Comparison of ENCODE assay signal across 8 mouse cellular contexts in the genomic region with DNA sequence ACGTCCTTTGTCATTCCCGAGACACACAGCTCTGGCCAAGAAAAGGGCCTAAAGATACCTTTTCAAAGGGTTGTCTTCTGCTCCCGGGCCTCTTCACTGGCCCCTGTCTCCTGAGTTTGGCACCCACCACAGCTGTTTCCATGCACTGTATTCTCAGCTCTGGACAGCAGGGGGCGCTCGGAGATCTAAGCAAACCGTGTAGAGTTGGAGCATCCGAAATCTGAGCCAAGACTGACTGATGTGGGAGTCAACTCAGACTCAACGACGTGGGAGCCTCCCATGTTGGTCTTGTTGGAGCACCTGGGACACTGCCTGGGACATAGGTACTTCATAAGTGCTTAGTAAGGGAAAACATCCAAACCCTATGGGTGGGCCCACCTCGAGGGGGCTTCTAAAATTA. TPM values are rescaled to one million over a fixed set of nuclear protein-coding genes. Genes with fewer than 3 reads are reported as not detected.
A peak's percentile ranks its signal among the peaks of the same experiment; 100 is the strongest.
DNase-seq lines count a peak whose midpoint lies in the region; ATAC-seq and TF ChIP-seq lines count a peak whose summit lies in the region.

No protein-coding gene starts in this region.

- H3K27ac ChIP-seq in embryonic facial prominence, embryonic 12.5 days, result no peak overlapping the region
- H3K27ac ChIP-seq in kidney, embryonic 15.5 days, result no peak overlapping the region
- no peak overlapping the region for H3K27ac ChIP-seq in limb, embryonic 14.5 days (replicated peaks; ENCODE audit: low read depth, low read length)

- H3K4me2 ChIP-seq in embryonic facial prominence, embryonic 12.5 days (replicated peaks), result no peak overlapping the region
- no peak overlapping the region for H3K4me2 ChIP-seq in kidney, embryonic 15.5 days
- no peak overlapping the region for H3K4me2 ChIP-seq in limb, embryonic 14.5 days (replicated peaks; ENCODE audit: low read depth, low read length, severe bottlenecking)

- no peaks in the 10 kb centered on the region for H3K79me3 ChIP-seq in C2C12 (ENCODE audit: low read depth)

- peak; percentile 64 to 81 for DNase-seq in adrenal gland, postnatal 4 days (ENCODE audit: low spot score in 2 of 2)
- peak; percentile 76 to 84 for DNase-seq in heart, adult 9 months (ENCODE audit: low spot score in 2 of 2)
- peak; percentile 91 for DNase-seq in limb, embryonic 14.5 days (ENCODE audit: low spot score)
- DNase-seq in naive thymus-derived CD4-positive, alpha-beta T cell, adult 2 months (ENCODE audit: low read depth), result peak; percentile 87
- DNase-seq in spleen, postnatal 4 days (ENCODE audit: low spot score in 2 of 2), result peak; percentile 77 to 95

- no peaks in the 10 kb centered on the region for H3K4me1 ChIP-seq in embryonic facial prominence, embryonic 12.5 days
- peaks cover 4% of the 10 kb centered on the region; the same call in 1 of the 2 replicates for H3K4me1 ChIP-seq in kidney, embryonic 15.5 days
- H3K4me1 ChIP-seq in limb, embryonic 14.5 days (ENCODE audit: control insufficient read depth, insufficient read depth, low read length), result no peaks in the 10 kb centered on the region

- no peak for TF ChIP-seq POLR2A in limb, embryonic 14.5 days (IDR thresholded peaks at IDR 0.05; ENCODE audit: borderline replicate concordance, extremely low read depth, insufficient read depth, insufficient read length)

- WGBS in embryonic facial prominence, embryonic 12.5 days, result 12% methylated on average over 10 of the region's 10 CpGs
- 12% methylated on average over 10 of the region's 10 CpGs for WGBS in kidney, embryonic 15.5 days
- 11% methylated on average over 10 of the region's 10 CpGs for WGBS in limb, embryonic 14.5 days

- H3K9me3 ChIP-seq in embryonic facial prominence, embryonic 12.5 days, result no peaks in the 10 kb centered on the region
- H3K9me3 ChIP-seq in kidney, embryonic 15.5 days (replicated peaks), result no peaks in the 10 kb centered on the region
- no peaks in the 10 kb centered on the region for H3K9me3 ChIP-seq in limb, embryonic 14.5 days (ENCODE audit: control insufficient read depth, low read length)

- H3K9ac ChIP-seq in embryonic facial prominence, embryonic 12.5 days, result no peak overlapping the region
- H3K9ac ChIP-seq in kidney, embryonic 15.5 days, result no peak overlapping the region
- no peak overlapping the region for H3K9ac ChIP-seq in limb, embryonic 14.5 days (ENCODE audit: low read depth, low read length, severe bottlenecking)

- H3K36me3 ChIP-seq in C2C12 (ENCODE audit: control insufficient read depth, insufficient read depth), result peaks cover 9% of the 10 kb centered on the region
- peaks cover 13% of the 10 kb centered on the region for H3K36me3 ChIP-seq in embryonic facial prominence, embryonic 12.5 days
- H3K36me3 ChIP-seq in kidney, embryonic 15.5 days, result peaks cover 24% of the 10 kb centered on the region
- H3K36me3 ChIP-seq in limb, embryonic 14.5 days (ENCODE audit: control insufficient read depth, insufficient read depth, low read length), result peaks cover 17% of the 10 kb centered on the region

- H3ac ChIP-seq in C2C12 (ENCODE audit: control insufficient read depth, insufficient read length, low read depth), result no peak overlapping the region

- peaks cover 15% of the 10 kb centered on the region for H3K27me3 ChIP-seq in C2C12 (ENCODE audit: control insufficient read depth, insufficient read depth, insufficient read length)
- H3K27me3 ChIP-seq in embryonic facial prominence, embryonic 12.5 days, result no peaks in the 10 kb centered on the region
- peaks cover 17% of the 10 kb centered on the region; the same call in 1 of the 2 replicates for H3K27me3 ChIP-seq in kidney, embryonic 15.5 days
- no peaks in the 10 kb centered on the region for H3K27me3 ChIP-seq in limb, embryonic 14.5 days (ENCODE audit: control insufficient read depth, insufficient read depth, low read length)

- no peaks in the 10 kb centered on the region for H3K79me2 ChIP-seq in C2C12 (ENCODE audit: control insufficient read depth, insufficient read depth)

- no peak overlapping the region for H3K4me3 ChIP-seq in C2C12 (ENCODE audit: insufficient read depth, poor library complexity, severe bottlenecking)
- no peak overlapping the region for H3K4me3 ChIP-seq in embryonic facial prominence, embryonic 12.5 days
- no peak overlapping the region for H3K4me3 ChIP-seq in kidney, embryonic 15.5 days (replicated peaks)
- no peak overlapping the region for H3K4me3 ChIP-seq in limb, embryonic 14.5 days (replicated peaks; ENCODE audit: low read length)

- 0 out of 2 replicates have a peak, but pooled peaks have one; percentile 19 for ATAC-seq in embryonic facial prominence, embryonic 12.5 days (ENCODE audit: insufficient number of reproducible peaks, insufficient read depth, low FRiP score, low TSS enrichment)
- ATAC-seq in kidney, embryonic 15.5 days (replicated peaks; ENCODE audit: low FRiP score), result peak; percentile 50; the same call in 1 of the 2 replicates
- ATAC-seq in limb, embryonic 14.5 days (ENCODE audit: low FRiP score, low read depth), result peak; percentile 39; the same call in 1 of the 2 replicates

- peak; percentile 75 for TF ChIP-seq CTCF in C2C12 (IDR thresholded peaks at IDR 0.05; ENCODE audit: control insufficient read depth, insufficient read depth, insufficient read length)

TF ChIP-seq in C2C12, 6 proteins besides CTCF, POLR2A, EP300 and RAD21:
- TF ChIP-seq MYOD1 (IDR thresholded peaks at IDR 0.05; ENCODE audit: control insufficient read depth, insufficient read length, low read depth) (no peak), MYOG (IDR thresholded peaks at IDR 0.05; ENCODE audit: control insufficient read depth, extremely low read depth, insufficient read length) (no peak), CEBPB (IDR thresholded peaks at IDR 0.05; ENCODE audit: low read depth) (no peak), USF1 (IDR thresholded peaks at IDR 0.05; ENCODE audit: low read depth) (no peak), MAX (IDR thresholded peaks at IDR 0.05) (no peak), FOSL1 (IDR thresholded peaks at IDR 0.05; ENCODE audit: insufficient read depth, low read length, poor library complexity, severe bottlenecking) (no peak)

RNA-seq across cellular contexts. Expression of a gene that starts 10.1 kb away (rescaled TPM):
- polyA plus RNA-seq in C2C12 (2012; fragmentation: generic; extraction: Trizol), result 240 TPM
- total RNA-seq in adrenal gland, postnatal 4 days (2021), result 100 to 1,000 TPM; 101 to 112 TPM
- 257 and 260 TPM in 2 replicates for polyA plus RNA-seq in embryonic facial prominence, embryonic 12.5 days (2016; fragmentation: Nextera tagmentation; extraction: Ambion mirVana)
- polyA plus RNA-seq in kidney, embryonic 15.5 days (2015; fragmentation: Nextera tagmentation; extraction: Ambion mirVana), result 250 and 266 TPM in 2 replicates
- 109 and 160 TPM in 2 replicates for polyA plus RNA-seq in limb, embryonic 14.5 days (2012; rRNA removed)
- polyA plus RNA-seq in limb, embryonic 14.5 days (2014; fragmentation: Nextera tagmentation; extraction: Ambion mirVana), result 238 and 252 TPM in 2 replicates

RNA-seq across cellular contexts. Expression of a gene that starts 10.4 kb away (rescaled TPM):
- polyA plus RNA-seq in C2C12 (2012; fragmentation: generic; extraction: Trizol), result 1,270 TPM
- total RNA-seq in adrenal gland, postnatal 4 days (2021), result 1,000 to 10,000 TPM; 1,090 to 1,156 TPM
- 901 and 909 TPM in 2 replicates for polyA plus RNA-seq in embryonic facial prominence, embryonic 12.5 days (2016; fragmentation: Nextera tagmentation; extraction: Ambion mirVana)
- 1,138 and 1,220 TPM in 2 replicates for polyA plus RNA-seq in kidney, embryonic 15.5 days (2015; fragmentation: Nextera tagmentation; extraction: Ambion mirVana)
- polyA plus RNA-seq in limb, embryonic 14.5 days (2012; rRNA removed), result 736 and 1,017 TPM in 2 replicates
- 948 and 964 TPM in 2 replicates for polyA plus RNA-seq in limb, embryonic 14.5 days (2014; fragmentation: Nextera tagmentation; extraction: Ambion mirVana)

RNA-seq across cellular contexts. Expression of a gene that starts 10.6 kb away (rescaled TPM):
- polyA plus RNA-seq in C2C12 (2012; fragmentation: generic; extraction: Trizol), result 2.3 TPM
- under 1 TPM in 1 of 2 experiments, not detected in 1; 0.56 TPM for total RNA-seq in adrenal gland, postnatal 4 days (2021)
- polyA plus RNA-seq in embryonic facial prominence, embryonic 12.5 days (2016; fragmentation: Nextera tagmentation; extraction: Ambion mirVana), result 3.2 and 8.2 TPM in 2 replicates
- polyA plus RNA-seq in kidney, embryonic 15.5 days (2015; fragmentation: Nextera tagmentation; extraction: Ambion mirVana), result 2.8 and 3.0 TPM in 2 replicates
- 3.4 and 4.3 TPM in 2 replicates for polyA plus RNA-seq in limb, embryonic 14.5 days (2012; rRNA removed)
- polyA plus RNA-seq in limb, embryonic 14.5 days (2014; fragmentation: Nextera tagmentation; extraction: Ambion mirVana), result 2.2 and 3.0 TPM in 2 replicates

RNA-seq across cellular contexts. Expression of a gene that starts 31.0 kb away (rescaled TPM):
- 2.6 TPM for polyA plus RNA-seq in C2C12 (2012; fragmentation: generic; extraction: Trizol)
- 1 to 10 TPM; 5.4 to 7.5 TPM for total RNA-seq in adrenal gland, postnatal 4 days (2021)
- polyA plus RNA-seq in embryonic facial prominence, embryonic 12.5 days (2016; fragmentation: Nextera tagmentation; extraction: Ambion mirVana), result 6.5 and 11.8 TPM in 2 replicates
- 3.0 and 4.0 TPM in 2 replicates for polyA plus RNA-seq in kidney, embryonic 15.5 days (2015; fragmentation: Nextera tagmentation; extraction: Ambion mirVana)
- polyA plus RNA-seq in limb, embryonic 14.5 days (2012; rRNA removed), result 6.4 and 6.6 TPM in 2 replicates
- 8.3 and 8.7 TPM in 2 replicates for polyA plus RNA-seq in limb, embryonic 14.5 days (2014; fragmentation: Nextera tagmentation; extraction: Ambion mirVana)

RNA-seq across cellular contexts. Expression of a gene that starts 57.7 kb away (rescaled TPM):
- polyA plus RNA-seq in C2C12 (2012; fragmentation: generic; extraction: Trizol), result not detected
- total RNA-seq in adrenal gland, postnatal 4 days (2021), result 10 to 100 TPM; 29.8 to 40.5 TPM
- polyA plus RNA-seq in embryonic facial prominence, embryonic 12.5 days (2016; fragmentation: Nextera tagmentation; extraction: Ambion mirVana), result 4.4 and 4.7 TPM in 2 replicates
- 9.6 and 11.5 TPM in 2 replicates for polyA plus RNA-seq in kidney, embryonic 15.5 days (2015; fragmentation: Nextera tagmentation; extraction: Ambion mirVana)
- polyA plus RNA-seq in limb, embryonic 14.5 days (2012; rRNA removed), result 2.5 and 4.1 TPM in 2 replicates
- polyA plus RNA-seq in limb, embryonic 14.5 days (2014; fragmentation: Nextera tagmentation; extraction: Ambion mirVana), result 4.3 and 4.9 TPM in 2 replicates
